Mouse (Mus musculus): ENCODE data around the gene Evc. TPM values are rescaled to one million over a fixed set of nuclear protein-coding genes. Genes with fewer than 3 reads are reported as not detected.

Gene Evc
- polyA plus RNA-seq, 1 experiment from 2014 or later = 1.7 TPM

GRCm38 (mm10) chr5:37296717-37297116, 40.0 kb downstream of the Evc start:
- no peak overlapping the region for H3K9ac ChIP-seq (ENCODE audit: low read depth, low read length)
- no peak for ATAC-seq
- no peaks in the 10 kb centered on the region for H3K9me3 ChIP-seq (ENCODE audit: control insufficient read depth)
- no peaks in the 10 kb centered on the region for H3K27me3 ChIP-seq (replicated peaks; ENCODE audit: control insufficient read depth, insufficient read depth, low read length)
- H3K27ac ChIP-seq (ENCODE audit: low read depth, low read length) = no peak overlapping the region
- H3K4me2 ChIP-seq (replicated peaks; ENCODE audit: low read depth) = no peak overlapping the region
- TF ChIP-seq CTCF (IDR thresholded peaks at IDR 0.05; ENCODE audit: low read depth) = no peak
- no peaks in the 10 kb centered on the region for H3K4me1 ChIP-seq (replicated peaks; ENCODE audit: control insufficient read depth, insufficient read depth, low read length)
- H3K4me3 ChIP-seq (ENCODE audit: low read depth, low read length) = no peak overlapping the region
- WGBS = 68% methylated on average over 10 of the region's 10 CpGs
- H3K36me3 ChIP-seq (ENCODE audit: control insufficient read depth, insufficient read depth) = no peaks in the 10 kb centered on the region

- Histone ChIP-seq H3K9ac (ENCODE audit: low read depth, low read length) (no peak overlapping the region), H3K4me1 (replicated peaks; ENCODE audit: control insufficient read depth, insufficient read depth, low read length) (no peaks in the 10 kb centered on the region), H3K4me2 (replicated peaks; ENCODE audit: low read depth) (no peak overlapping the region), H3K4me3 (ENCODE audit: low read depth, low read length) (no peak overlapping the region), H3K36me3 (ENCODE audit: control insufficient read depth, insufficient read depth) (no peaks in the 10 kb centered on the region), H3K27ac (ENCODE audit: low read depth, low read length) (no peak overlapping the region), H3K9me3 (ENCODE audit: control insufficient read depth) (no peaks in the 10 kb centered on the region), H3K27me3 (replicated peaks; ENCODE audit: control insufficient read depth, insufficient read depth, low read length) (no peaks in the 10 kb centered on the region)
- ATAC-seq = no peak
- TF ChIP-seq CTCF (IDR thresholded peaks at IDR 0.05; ENCODE audit: low read depth) = peak; percentile 63
- 59% methylated on average over 9 of the region's 9 CpGs for WGBS
Measured at GRCm38 (mm10) chr5:37290983-37291382, 45.7 kb downstream of the Evc start.

GRCm38 (mm10) chr5:37289236-37289635, 47.5 kb downstream of the Evc start:
- WGBS = 18% methylated on average over 3 of the region's 3 CpGs
- Histone ChIP-seq H3K9ac (ENCODE audit: low read depth, low read length) (no peak overlapping the region), H3K27ac (ENCODE audit: low read depth, low read length) (no peak overlapping the region), H3K4me3 (ENCODE audit: low read depth, low read length) (no peak overlapping the region), H3K4me1 (replicated peaks; ENCODE audit: control insufficient read depth, insufficient read depth, low read length) (no peaks in the 10 kb centered on the region), H3K9me3 (ENCODE audit: control insufficient read depth) (no peaks in the 10 kb centered on the region), H3K36me3 (ENCODE audit: control insufficient read depth, insufficient read depth) (no peaks in the 10 kb centered on the region), H3K4me2 (replicated peaks; ENCODE audit: low read depth) (no peak overlapping the region), H3K27me3 (replicated peaks; ENCODE audit: control insufficient read depth, insufficient read depth, low read length) (no peaks in the 10 kb centered on the region)
- peak; percentile 81 for TF ChIP-seq CTCF (IDR thresholded peaks at IDR 0.05; ENCODE audit: low read depth)
- no peak for ATAC-seq

GRCm38 (mm10) chr5:37288374-37288773, 48.3 kb downstream of the Evc start:
- Histone ChIP-seq H3K4me1 (replicated peaks; ENCODE audit: control insufficient read depth, insufficient read depth, low read length) (no peaks in the 10 kb centered on the region), H3K27me3 (replicated peaks; ENCODE audit: control insufficient read depth, insufficient read depth, low read length) (no peaks in the 10 kb centered on the region), H3K36me3 (ENCODE audit: control insufficient read depth, insufficient read depth) (no peaks in the 10 kb centered on the region), H3K9ac (ENCODE audit: low read depth, low read length) (no peak overlapping the region), H3K4me3 (ENCODE audit: low read depth, low read length) (no peak overlapping the region), H3K4me2 (replicated peaks; ENCODE audit: low read depth) (no peak overlapping the region), H3K27ac (ENCODE audit: low read depth, low read length) (no peak overlapping the region), H3K9me3 (ENCODE audit: control insufficient read depth) (no peaks in the 10 kb centered on the region)
- TF ChIP-seq CTCF (IDR thresholded peaks at IDR 0.05; ENCODE audit: low read depth) = peak; percentile 79
- ATAC-seq = no peak
- WGBS = 61% methylated on average over 3 of the region's 3 CpGs

- no peak overlapping the region for H3K27ac ChIP-seq (ENCODE audit: low read depth, low read length)
- ATAC-seq = no peak
- H3K27me3 ChIP-seq (replicated peaks; ENCODE audit: control insufficient read depth, insufficient read depth, low read length) = no peaks in the 10 kb centered on the region
- no peak overlapping the region for H3K4me3 ChIP-seq (ENCODE audit: low read depth, low read length)
- no peak for TF ChIP-seq CTCF (IDR thresholded peaks at IDR 0.05; ENCODE audit: low read depth)
- H3K9ac ChIP-seq (ENCODE audit: low read depth, low read length) = no peak overlapping the region
- 89% methylated on average over 11 of the region's 11 CpGs for WGBS
- no peaks in the 10 kb centered on the region for H3K4me1 ChIP-seq (replicated peaks; ENCODE audit: control insufficient read depth, insufficient read depth, low read length)
- no peaks in the 10 kb centered on the region for H3K9me3 ChIP-seq (ENCODE audit: control insufficient read depth)
- H3K36me3 ChIP-seq (ENCODE audit: control insufficient read depth, insufficient read depth) = no peaks in the 10 kb centered on the region
- H3K4me2 ChIP-seq (replicated peaks; ENCODE audit: low read depth) = no peak overlapping the region
Measured at GRCm38 (mm10) chr5:37281021-37281420, 55.7 kb downstream of the Evc start.

GRCm38 (mm10) chr5:37263816-37264215, 72.9 kb downstream of the Evc start:
- 74% methylated on average over 6 of the region's 6 CpGs for WGBS
- Histone ChIP-seq H3K4me3 (ENCODE audit: low read depth, low read length) (no peak overlapping the region), H3K9me3 (ENCODE audit: control insufficient read depth) (no peaks in the 10 kb centered on the region), H3K27me3 (replicated peaks; ENCODE audit: control insufficient read depth, insufficient read depth, low read length) (no peaks in the 10 kb centered on the region), H3K27ac (ENCODE audit: low read depth, low read length) (no peak overlapping the region), H3K4me2 (replicated peaks; ENCODE audit: low read depth) (no peak overlapping the region), H3K9ac (ENCODE audit: low read depth, low read length) (no peak overlapping the region), H3K36me3 (ENCODE audit: control insufficient read depth, insufficient read depth) (no peaks in the 10 kb centered on the region), H3K4me1 (replicated peaks; ENCODE audit: control insufficient read depth, insufficient read depth, low read length) (no peaks in the 10 kb centered on the region)
- ATAC-seq = no peak
- TF ChIP-seq CTCF (IDR thresholded peaks at IDR 0.05; ENCODE audit: low read depth) = no peak

- Histone ChIP-seq H3K4me1 (replicated peaks; ENCODE audit: control insufficient read depth, insufficient read depth, low read length) (no peaks in the 10 kb centered on the region), H3K27ac (ENCODE audit: low read depth, low read length) (no peak overlapping the region), H3K27me3 (replicated peaks; ENCODE audit: control insufficient read depth, insufficient read depth, low read length) (no peaks in the 10 kb centered on the region), H3K9me3 (ENCODE audit: control insufficient read depth) (no peaks in the 10 kb centered on the region), H3K4me2 (replicated peaks; ENCODE audit: low read depth) (no peak overlapping the region), H3K36me3 (ENCODE audit: control insufficient read depth, insufficient read depth) (no peaks in the 10 kb centered on the region), H3K9ac (ENCODE audit: low read depth, low read length) (no peak overlapping the region), H3K4me3 (ENCODE audit: low read depth, low read length) (no peak overlapping the region)
- 64% methylated on average over 5 of the region's 5 CpGs for WGBS
- ATAC-seq = no peak
- no peak for TF ChIP-seq CTCF (IDR thresholded peaks at IDR 0.05; ENCODE audit: low read depth)
Measured at GRCm38 (mm10) chr5:37261734-37262133, 75.0 kb downstream of the Evc start.
